Mouse (Mus musculus) gastrocnemius, adult 18-20 months (tissue): ENCODE measurements around the gene Il34. TPM values are rescaled to one million over a fixed set of nuclear protein-coding genes. Genes with fewer than 3 reads are reported as not detected.

Source experiments
- DNase-seq: peaks from one replicate; pipeline ENCODE4 v3.0.0; 2021; ENCODE audit warnings: low spot score
- total RNA-seq, 2 experiments: library from RNA; stranded (reverse); gene quantifications; 2 replicates each; pipeline ENCODE4 v1.2.3; 2021

Il34 gene
- total RNA-seq, 2 experiments from 2014 or later: 5.2 to 5.7 TPM

GRCm38 (mm10) chr8:110740629-110741175 is 65.0 kb downstream of the Il34 start:
- no peak for DNase-seq

- no peak for DNase-seq
These were observed 67.0 kb downstream of the Il34 start for GRCm38 (mm10) chr8:110738591-110739195.

- DNase-seq: no peak
These were observed 72.7 kb downstream of the Il34 start for GRCm38 (mm10) chr8:110733036-110733435.

- no peak for DNase-seq
These were observed 74.3 kb downstream of the Il34 start for GRCm38 (mm10) chr8:110731346-110731859.

- peak; percentile 60 for DNase-seq
These were observed 78.8 kb downstream of the Il34 start for GRCm38 (mm10) chr8:110726893-110727292.

GRCm38 (mm10) chr8:110725084-110725838 is 80.5 kb downstream of the Il34 start:
- DNase-seq: no peak

GRCm38 (mm10) chr8:110724493-110724892 is 81.2 kb downstream of the Il34 start:
- no peak for DNase-seq

GRCm38 (mm10) chr8:110722414-110723011 is 83.2 kb downstream of the Il34 start:
- no peak for DNase-seq

GRCm38 (mm10) chr8:110721606-110722413 is 83.9 kb downstream of the Il34 start:
- no peak for DNase-seq

- peak; percentile 82 for DNase-seq
These were observed 84.8 kb downstream of the Il34 start, which contains the start of gene Mtss1l for GRCm38 (mm10) chr8:110720685-110721598. Gene Mtss1l, plus strand, starts transcription at chr8:110721476.

GRCm38 (mm10) chr8:110719898-110720653 is 85.6 kb downstream of the Il34 start:
- DNase-seq: no peak

GRCm38 (mm10) chr8:110718969-110719670 is 86.6 kb downstream of the Il34 start:
- DNase-seq: peak; percentile 69

- peak; percentile 62 for DNase-seq
These were observed 87.3 kb downstream of the Il34 start for GRCm38 (mm10) chr8:110718209-110718968.

GRCm38 (mm10) chr8:110717131-110717530 is 88.6 kb downstream of the Il34 start:
- DNase-seq: no peak

GRCm38 (mm10) chr8:110716075-110716474 is 89.6 kb downstream of the Il34 start:
- DNase-seq: peak; percentile 63

- DNase-seq: no peak
These were observed 90.8 kb downstream of the Il34 start for GRCm38 (mm10) chr8:110714827-110715519.

- DNase-seq: peak; percentile 81
These were observed 92.7 kb downstream of the Il34 start for GRCm38 (mm10) chr8:110713073-110713472.
